Mouse (Mus musculus): Measurements from ENCODE around the gene Ehd2.
"Not testable (repeated sequence)": the region's sequence is repeated elsewhere in the genome, so short reads cannot be mapped to it uniquely, and the experiment has no call there.

Ehd2 gene

DNA sequence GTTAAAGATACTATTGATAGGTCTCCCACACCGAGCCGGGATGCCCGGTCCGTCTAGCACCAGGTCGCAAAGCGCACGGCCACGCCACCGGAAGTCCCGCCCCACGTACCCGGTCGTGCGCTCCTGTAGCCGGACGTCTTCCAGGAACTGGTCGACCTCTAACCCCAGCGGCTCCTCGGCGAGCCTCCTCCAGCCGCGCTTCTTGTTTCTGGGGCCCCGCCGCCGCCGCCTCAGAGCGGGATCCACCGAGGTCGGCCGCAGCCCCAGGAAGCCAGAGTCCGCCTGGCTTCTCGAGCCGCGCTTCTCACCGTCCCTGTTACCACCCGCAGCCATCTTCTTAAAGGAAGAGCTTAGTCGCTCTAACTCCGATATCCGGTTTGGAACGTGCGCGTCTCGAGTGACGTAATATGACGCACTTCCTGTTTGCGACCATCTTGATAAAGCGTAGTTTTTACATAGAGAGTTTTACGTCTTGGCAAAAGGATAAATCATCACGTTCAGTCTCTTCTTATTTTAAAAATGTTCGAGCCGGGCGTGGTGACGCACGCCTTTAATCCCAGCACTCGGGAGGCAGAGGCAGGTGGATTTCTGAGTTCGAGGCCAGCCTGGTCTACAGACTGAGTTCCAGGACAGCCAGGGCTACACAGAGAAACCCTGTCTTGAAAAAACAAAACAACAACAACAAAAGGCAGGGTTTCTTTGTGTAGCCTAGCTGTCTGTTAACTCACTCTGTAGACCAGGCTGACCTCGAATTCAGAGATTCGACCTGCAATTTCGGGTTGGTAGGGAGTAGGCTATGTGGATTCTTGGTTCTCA is 21.4 kb downstream of the Ehd2 start, which contains the start of gene Nop53:
Gene Nop53 (minus strand): TSS at position 354 of the 816 bp plus-strand sequence.
- DNase-seq (ENCODE audit: low spot score) = peak; percentile 96

DNA sequence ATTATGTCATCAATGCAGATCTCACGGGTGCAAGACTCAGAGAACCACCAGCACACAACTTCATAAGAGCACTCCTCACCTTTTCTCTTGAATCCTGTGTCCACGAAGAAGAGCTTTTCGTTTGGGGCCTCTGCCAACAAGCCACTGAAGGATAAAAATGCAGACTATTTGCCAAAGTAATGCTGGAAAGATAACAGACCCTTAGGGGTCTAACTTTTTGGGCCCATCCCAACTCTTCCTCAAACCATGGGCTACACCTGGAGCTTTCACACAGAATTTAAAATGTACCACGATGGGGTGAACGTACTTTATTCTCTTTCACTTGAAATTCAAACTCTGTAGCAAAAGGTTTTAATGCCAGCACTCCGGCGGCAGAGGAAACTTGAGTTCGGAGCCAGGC is 22.2 kb downstream of the Ehd2 start:
- no peak for DNase-seq (ENCODE audit: low spot score)

DNA sequence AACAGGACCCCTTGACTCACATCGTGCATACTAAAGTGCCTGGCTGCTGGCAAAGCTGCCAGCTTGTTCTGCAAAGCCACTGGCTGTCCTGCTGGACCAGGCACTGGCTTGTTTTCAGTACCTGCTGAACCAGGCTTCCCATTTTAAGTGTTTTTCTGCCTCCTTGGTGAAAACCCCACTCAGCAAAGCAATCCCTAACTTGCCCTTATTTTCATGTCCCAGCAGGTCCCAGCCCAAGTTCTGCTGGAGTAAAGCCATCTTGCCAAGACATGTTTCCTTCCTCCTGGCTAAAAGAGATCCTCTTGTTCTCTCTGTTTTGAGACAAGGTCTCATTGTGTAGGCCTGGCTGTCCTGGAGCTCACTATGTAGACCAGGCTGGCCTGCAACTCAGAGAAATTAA is 23.1 kb downstream of the Ehd2 start:
- no peak for DNase-seq (ENCODE audit: low spot score)

DNA sequence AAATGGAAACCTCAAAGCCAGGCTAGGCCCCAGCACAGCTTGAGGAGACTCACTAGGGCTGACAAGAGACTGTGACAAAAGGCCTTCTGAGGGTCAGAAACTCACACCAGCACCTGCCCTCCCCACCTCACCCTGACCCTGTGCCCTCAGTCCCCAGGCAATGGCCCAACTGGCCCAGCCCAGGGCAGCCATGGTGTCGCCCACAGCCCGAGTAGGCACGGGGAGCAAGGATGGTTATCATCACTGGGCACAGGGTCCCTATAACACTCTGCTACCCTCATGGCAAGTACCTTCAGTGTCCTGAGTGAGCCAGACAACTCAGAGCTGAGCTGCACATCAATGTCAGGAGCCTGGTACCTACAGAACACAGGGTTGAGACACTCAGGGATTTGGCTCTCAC is 28.7 kb downstream of the Ehd2 start:
- DNase-seq (ENCODE audit: low spot score) = no peak

DNA sequence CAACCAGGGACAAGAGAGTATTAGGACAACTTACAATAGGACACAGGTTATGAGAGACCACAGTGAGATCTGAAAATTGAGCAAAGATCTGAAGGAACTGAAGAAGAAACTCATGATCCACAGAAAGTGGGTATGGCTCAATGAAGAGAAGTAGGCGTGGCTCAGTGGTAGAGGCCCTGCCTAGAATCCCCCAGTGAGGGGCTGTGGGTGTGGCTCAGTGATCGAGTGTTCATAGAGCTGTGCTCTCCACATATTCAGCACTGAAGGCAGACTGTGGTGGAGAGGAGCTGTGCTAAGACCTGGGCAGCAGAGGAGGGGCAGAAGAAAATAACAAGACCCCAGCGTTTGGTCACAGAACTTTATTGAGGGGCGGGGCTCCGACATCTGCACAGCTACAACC is 29.9 kb downstream of the Ehd2 start:
- no peak for DNase-seq (ENCODE audit: low spot score)

- DNase-seq (ENCODE audit: low spot score) = no peak
Measured at GRCm38 (mm10) chr7:15933437-15934359, 33.7 kb downstream of the Ehd2 start.

DNA sequence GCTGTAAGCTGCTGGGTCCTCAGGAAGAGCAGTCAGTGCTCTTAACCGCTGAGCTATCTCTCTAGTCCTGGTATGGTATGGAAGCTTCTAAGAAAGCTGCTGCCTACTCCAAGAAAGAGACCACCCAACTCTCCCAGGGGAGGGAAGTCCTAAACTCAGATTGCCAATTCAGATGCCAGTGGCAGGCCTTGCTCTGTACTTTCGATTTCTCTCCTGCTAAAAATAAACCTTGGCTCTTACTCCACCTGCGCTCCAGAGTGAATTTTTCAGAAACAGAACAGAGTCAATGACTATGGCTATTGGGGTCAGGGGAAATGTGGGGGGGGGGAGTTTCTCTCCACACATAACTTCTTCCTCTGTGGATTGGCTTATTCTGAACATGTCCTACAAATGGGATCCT is 35.7 kb downstream of the Ehd2 start:
- DNase-seq (ENCODE audit: low spot score) = no peak

GRCm38 (mm10) chr7:15930543-15930942 is 36.8 kb downstream of the Ehd2 start:
- DNase-seq (ENCODE audit: low spot score) = no peak

GRCm38 (mm10) chr7:15929910-15930309 is 37.5 kb downstream of the Ehd2 start:
- DNase-seq (ENCODE audit: low spot score) = peak; percentile 73

- DNase-seq (ENCODE audit: low spot score) = peak; percentile 90
Measured at GRCm38 (mm10) chr7:15922220-15922773, 45.1 kb downstream of the Ehd2 start, which contains the start of gene Selenow. Selenow (minus strand) TSS chr7:15922402.

DNA sequence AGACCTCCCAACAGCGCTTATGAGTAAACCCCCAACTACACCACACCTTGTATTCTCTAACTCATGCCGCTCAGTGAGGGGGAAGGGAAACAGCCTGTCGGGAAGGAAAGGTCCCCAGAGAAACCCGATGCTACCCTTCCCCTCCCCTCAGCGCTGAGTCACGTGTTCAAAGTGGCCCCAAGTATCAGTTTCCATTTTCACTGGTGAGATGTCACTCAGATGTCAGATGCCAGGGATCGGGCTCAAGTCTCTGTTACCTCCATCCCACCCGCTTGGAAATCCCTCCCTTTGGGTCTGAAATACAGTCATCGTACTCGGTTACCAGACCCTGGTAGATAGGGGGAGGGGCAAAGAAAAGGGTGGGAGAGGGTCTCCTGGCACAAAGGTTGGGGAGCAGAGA is 45.6 kb downstream of the Ehd2 start:
- peak; percentile 55 for DNase-seq (ENCODE audit: low spot score)

- DNase-seq (ENCODE audit: low spot score) = no peak
Measured at GRCm38 (mm10) chr7:15920645-15921190, 46.6 kb downstream of the Ehd2 start.

GRCm38 (mm10) chr7:15919947-15920346 is 47.4 kb downstream of the Ehd2 start:
- DNase-seq (ENCODE audit: low spot score) = no peak

GRCm38 (mm10) chr7:15918371-15918770 is 49.0 kb downstream of the Ehd2 start:
- DNase-seq (ENCODE audit: low spot score) = no peak

- no peak for DNase-seq (ENCODE audit: low spot score)
Measured at GRCm38 (mm10) chr7:15916996-15917395, 50.4 kb downstream of the Ehd2 start.

DNA sequence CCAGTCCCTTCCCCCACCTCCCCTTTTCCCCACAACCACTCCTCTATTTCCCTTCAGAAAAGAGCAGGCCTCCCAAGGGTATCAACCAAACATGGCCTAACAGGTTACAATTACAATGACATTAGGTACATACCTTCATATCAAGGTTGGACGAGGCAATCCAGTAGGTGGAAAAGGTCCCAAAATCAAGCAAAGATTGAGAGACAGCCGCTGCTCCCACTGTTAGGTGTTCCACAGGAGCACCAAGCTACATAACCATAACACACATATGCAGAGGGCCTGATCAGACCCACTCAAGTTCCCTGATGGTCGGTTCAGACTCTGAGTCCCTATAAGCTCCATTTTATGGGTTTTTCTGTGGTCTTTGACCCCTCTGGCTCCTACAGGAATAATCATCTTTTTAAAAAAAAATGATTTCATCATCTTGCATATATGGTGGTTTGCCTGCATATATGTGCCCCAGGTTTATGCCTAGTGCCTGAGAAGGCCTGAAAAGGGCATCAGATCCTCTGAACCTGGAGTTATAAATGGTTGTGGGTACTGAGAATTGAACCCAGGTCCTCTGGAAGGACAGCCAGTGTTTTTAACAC is 51.1 kb downstream of the Ehd2 start:
- DNase-seq (ENCODE audit: low spot score) = no peak

GRCm38 (mm10) chr7:15915695-15916094 is 51.7 kb downstream of the Ehd2 start:
- DNase-seq (ENCODE audit: low spot score) = not testable (repeated sequence)

GRCm38 (mm10) chr7:15914751-15915150 is 52.6 kb downstream of the Ehd2 start:
- DNase-seq (ENCODE audit: low spot score) = no peak

DNA sequence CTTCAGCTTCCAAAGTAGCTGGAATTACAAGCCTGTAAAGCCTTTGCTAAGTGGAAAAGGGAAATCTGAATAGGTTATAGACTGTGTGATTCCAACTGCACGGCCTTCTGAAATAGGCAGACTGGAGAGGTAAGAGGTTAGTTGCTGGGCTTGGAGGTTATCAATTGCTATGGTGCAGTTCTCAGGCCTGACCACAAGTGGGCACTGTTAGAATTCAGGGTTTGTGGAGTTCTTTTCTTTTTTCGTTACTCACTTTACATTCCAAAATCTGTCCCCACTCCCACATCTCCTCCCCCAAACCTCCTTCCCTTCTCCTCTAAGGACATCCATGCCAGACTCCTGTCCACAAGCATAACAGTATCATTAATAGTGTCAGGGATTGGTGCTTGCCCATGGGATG is 53.1 kb downstream of the Ehd2 start:
- peak; percentile 41 for DNase-seq (ENCODE audit: low spot score)

DNA sequence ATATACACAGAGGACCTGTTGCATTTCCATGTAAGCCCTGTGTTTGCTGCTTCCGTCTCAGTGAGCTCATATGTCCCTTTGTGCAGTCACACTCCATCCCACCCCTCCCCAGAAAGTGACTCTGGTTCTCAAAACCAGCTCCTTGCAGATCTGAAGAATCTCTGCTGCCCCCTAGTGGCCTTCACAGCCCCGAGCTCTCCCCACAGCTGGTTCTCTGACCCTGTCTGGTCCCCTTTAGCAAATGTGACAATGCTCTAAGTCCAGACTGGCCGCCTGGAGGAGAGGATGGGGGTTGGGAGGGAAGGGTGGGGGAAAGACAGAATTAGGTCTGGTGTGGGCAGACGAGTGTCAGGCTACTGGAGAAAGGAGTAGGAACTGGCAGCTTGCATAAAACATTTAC is 55.2 kb downstream of the Ehd2 start:
- DNase-seq (ENCODE audit: low spot score) = peak; percentile 59

- no peak for DNase-seq (ENCODE audit: low spot score)
Measured at GRCm38 (mm10) chr7:15910521-15910920, 56.8 kb downstream of the Ehd2 start.
